Mouse (Mus musculus): ENCODE measurements around the gene Dusp9. TPM values are rescaled to one million over a fixed set of nuclear protein-coding genes. Genes with fewer than 3 reads are reported as not detected.

Dusp9 gene
- polyA plus RNA-seq, 1 experiment: 1.4 TPM

- Histone ChIP-seq H3K4me1 (ENCODE audit: control insufficient read depth, insufficient read depth, low read length) (no peaks in the 10 kb centered on the region; the same call in 1 of the 2 replicates), H3K4me3 (replicated peaks; ENCODE audit: extremely low read depth, low read depth, low read length) (peak within 1 kb of the TSS; percentile 6)
- no peak for DNase-seq
- TF ChIP-seq POLR2A (IDR thresholded peaks at IDR 0.05; ENCODE audit: borderline replicate concordance, extremely low read depth, low read depth, low read length) (no peak), CTCF (IDR thresholded peaks at IDR 0.05; ENCODE audit: insufficient read depth, low read length) (no peak)
- WGBS: 30% methylated on average over 57 of the region's 57 CpGs
Observed at GRCm38 (mm10) chrX:73659575-73660283, 20.5 kb downstream of the Dusp9 start, which contains the start of gene Pnck. Gene Pnck (minus strand): TSS chrX:73660117.

- DNase-seq: no peak
- Histone ChIP-seq H3K4me3 (replicated peaks; ENCODE audit: extremely low read depth, low read depth, low read length) (no peak overlapping the region), H3K4me1 (ENCODE audit: control insufficient read depth, insufficient read depth, low read length) (no peaks in the 10 kb centered on the region; the same call in 1 of the 2 replicates)
- 68% methylated on average over 3 of the region's 3 CpGs for WGBS
- TF ChIP-seq CTCF (IDR thresholded peaks at IDR 0.05; ENCODE audit: insufficient read depth, low read length): no peak
- TF ChIP-seq POLR2A (IDR thresholded peaks at IDR 0.05; ENCODE audit: borderline replicate concordance, extremely low read depth, low read depth, low read length): no peak
Observed at GRCm38 (mm10) chrX:73660284-73660665, 21.1 kb downstream of the Dusp9 start.

GRCm38 (mm10) chrX:73663143-73663542 is 23.9 kb downstream of the Dusp9 start:
- H3K4me1 ChIP-seq (ENCODE audit: control insufficient read depth, insufficient read depth, low read length): no peaks in the 10 kb centered on the region; the same call in 1 of the 2 replicates
- DNase-seq: no peak
- no peak for TF ChIP-seq POLR2A (IDR thresholded peaks at IDR 0.05; ENCODE audit: borderline replicate concordance, extremely low read depth, low read depth, low read length)
- no peak for TF ChIP-seq CTCF (IDR thresholded peaks at IDR 0.05; ENCODE audit: insufficient read depth, low read length)
- H3K4me3 ChIP-seq (replicated peaks; ENCODE audit: extremely low read depth, low read depth, low read length): no peak overlapping the region

GRCm38 (mm10) chrX:73672031-73672431 is 32.8 kb downstream of the Dusp9 start:
- WGBS: 71% methylated on average over 4 of the region's 4 CpGs
- H3K4me1 ChIP-seq (ENCODE audit: control insufficient read depth, insufficient read depth, low read length): peaks cover 8% of the 10 kb centered on the region
- peak; percentile 36 for DNase-seq
- H3K4me3 ChIP-seq (replicated peaks; ENCODE audit: extremely low read depth, low read depth, low read length): no peak overlapping the region
- TF ChIP-seq CTCF (IDR thresholded peaks at IDR 0.05; ENCODE audit: insufficient read depth, low read length) (peak; percentile 58), POLR2A (IDR thresholded peaks at IDR 0.05; ENCODE audit: borderline replicate concordance, extremely low read depth, low read depth, low read length) (no peak)

GRCm38 (mm10) chrX:73672879-73673618 is 33.8 kb downstream of the Dusp9 start, which contains the start of gene Slc6a8:
Gene Slc6a8 (plus strand): TSS chrX:73673150.
- H3K4me3 ChIP-seq (replicated peaks; ENCODE audit: extremely low read depth, low read depth, low read length): peak within 1 kb of the TSS; percentile 68
- peaks cover 8% of the 10 kb centered on the region for H3K4me1 ChIP-seq (ENCODE audit: control insufficient read depth, insufficient read depth, low read length)
- peak; percentile 71 for DNase-seq
- whole genome bisulfite sequencing: 18% methylated on average over 71 of the region's 72 CpGs
- peak; percentile 81; the same call in 1 of the 2 replicates for TF ChIP-seq POLR2A (IDR thresholded peaks at IDR 0.05; ENCODE audit: borderline replicate concordance, extremely low read depth, low read depth, low read length)
- no peak for TF ChIP-seq CTCF (IDR thresholded peaks at IDR 0.05; ENCODE audit: insufficient read depth, low read length)

GRCm38 (mm10) chrX:73673619-73673967 is 34.4 kb downstream of the Dusp9 start:
- H3K4me1 ChIP-seq (ENCODE audit: control insufficient read depth, insufficient read depth, low read length): peaks cover 8% of the 10 kb centered on the region
- DNase-seq: no peak
- no peak for TF ChIP-seq POLR2A (IDR thresholded peaks at IDR 0.05; ENCODE audit: borderline replicate concordance, extremely low read depth, low read depth, low read length)
- TF ChIP-seq CTCF (IDR thresholded peaks at IDR 0.05; ENCODE audit: insufficient read depth, low read length): no peak
- WGBS: 27% methylated on average over 42 of the region's 42 CpGs
- peak overlapping the region; percentile 68 for H3K4me3 ChIP-seq (replicated peaks; ENCODE audit: extremely low read depth, low read depth, low read length)

GRCm38 (mm10) chrX:73673968-73674661 is 34.9 kb downstream of the Dusp9 start:
- H3K4me1 ChIP-seq (ENCODE audit: control insufficient read depth, insufficient read depth, low read length): peaks cover 8% of the 10 kb centered on the region
- no peak for DNase-seq
- 42% methylated on average over 20 of the region's 20 CpGs for WGBS
- TF ChIP-seq CTCF (IDR thresholded peaks at IDR 0.05; ENCODE audit: insufficient read depth, low read length): no peak
- TF ChIP-seq POLR2A (IDR thresholded peaks at IDR 0.05; ENCODE audit: borderline replicate concordance, extremely low read depth, low read depth, low read length): no peak
- H3K4me3 ChIP-seq (replicated peaks; ENCODE audit: extremely low read depth, low read depth, low read length): peak overlapping the region; percentile 68

GRCm38 (mm10) chrX:73675231-73675630 is 36.0 kb downstream of the Dusp9 start:
- DNase-seq: no peak
- no peak overlapping the region for H3K4me3 ChIP-seq (replicated peaks; ENCODE audit: extremely low read depth, low read depth, low read length)
- 72% methylated on average over 2 of the region's 2 CpGs for WGBS

GRCm38 (mm10) chrX:73676668-73677067 is 37.4 kb downstream of the Dusp9 start:
- H3K4me3 ChIP-seq (replicated peaks; ENCODE audit: extremely low read depth, low read depth, low read length): no peak overlapping the region
- TF ChIP-seq POLR2A (IDR thresholded peaks at IDR 0.05; ENCODE audit: borderline replicate concordance, extremely low read depth, low read depth, low read length): no peak
- no peak for TF ChIP-seq CTCF (IDR thresholded peaks at IDR 0.05; ENCODE audit: insufficient read depth, low read length)
- peaks cover 8% of the 10 kb centered on the region for H3K4me1 ChIP-seq (ENCODE audit: control insufficient read depth, insufficient read depth, low read length)
- DNase-seq: no peak
- 91% methylated on average over 4 of the region's 4 CpGs for WGBS

More at GRCm38 (mm10) chrX:73675231-73675630, 36.0 kb downstream of the Dusp9 start:
- no peak for TF ChIP-seq POLR2A (IDR thresholded peaks at IDR 0.05; ENCODE audit: borderline replicate concordance, extremely low read depth, low read depth, low read length)
- TF ChIP-seq CTCF (IDR thresholded peaks at IDR 0.05; ENCODE audit: insufficient read depth, low read length): no peak
- peaks cover 8% of the 10 kb centered on the region for H3K4me1 ChIP-seq (ENCODE audit: control insufficient read depth, insufficient read depth, low read length)

Measured in lung, adult 2 months (tissue).